Mouse (Mus musculus): ENCODE measurements at regions not wholly inside any gene's neighbourhood (a gene's known extent, or its start where the extent isn't known, plus 50 kb on each side); places are given as distances from the start of the nearest gene placed in this dataset.

- H3K9me3 ChIP-seq (ENCODE audit: control insufficient read depth, low read length) = no peaks in the 10 kb centered on the region
- H3K9ac ChIP-seq (ENCODE audit: low read depth, low read length) = no peak overlapping the region
- no peaks in the 10 kb centered on the region for H3K4me1 ChIP-seq (replicated peaks; ENCODE audit: control insufficient read depth, insufficient read depth, low read length)
- H3K4me2 ChIP-seq (replicated peaks; ENCODE audit: low read depth, low read length) = no peak overlapping the region
- DNase-seq (ENCODE audit: low spot score) (no peak), ATAC-seq (ENCODE audit: low FRiP score) (no peak)
- 78% methylated on average over 1 of the region's 1 CpGs for WGBS
- H3K4me3 ChIP-seq (ENCODE audit: low read depth, low read length) = no peak overlapping the region
- no peak overlapping the region for H3K27ac ChIP-seq (ENCODE audit: low read depth, low read length)
- H3K27me3 ChIP-seq (ENCODE audit: control insufficient read depth, insufficient read depth, low read length) = no peaks in the 10 kb centered on the region
- H3K36me3 ChIP-seq (ENCODE audit: control insufficient read depth, insufficient read depth, low read length) = no peaks in the 10 kb centered on the region
Measured at GRCm38 (mm10) chr14:108034162-108034561, 879.8 kb downstream of the Slitrk1 start.

- DNase-seq (ENCODE audit: low spot score) = no peak
- Histone ChIP-seq H3K27ac (ENCODE audit: low read depth, low read length) (no peak overlapping the region), H3K27me3 (ENCODE audit: control insufficient read depth, insufficient read depth, low read length) (no peaks in the 10 kb centered on the region), H3K9me3 (ENCODE audit: control insufficient read depth, low read length) (no peaks in the 10 kb centered on the region), H3K9ac (ENCODE audit: low read depth, low read length) (no peak overlapping the region), H3K4me1 (replicated peaks; ENCODE audit: control insufficient read depth, insufficient read depth, low read length) (no peaks in the 10 kb centered on the region), H3K4me2 (replicated peaks; ENCODE audit: low read depth, low read length) (no peak overlapping the region), H3K4me3 (ENCODE audit: low read depth, low read length) (no peak overlapping the region), H3K36me3 (ENCODE audit: control insufficient read depth, insufficient read depth, low read length) (no peaks in the 10 kb centered on the region)
- no peak for ATAC-seq (ENCODE audit: low FRiP score)
- WGBS = 85% methylated on average over 3 of the region's 3 CpGs
Measured at GRCm38 (mm10) chr14:108022551-108022950, 891.4 kb downstream of the Slitrk1 start.

GRCm38 (mm10) chr14:108022066-108022465 lies 891.9 kb downstream of the Slitrk1 start:
- ATAC-seq (ENCODE audit: low FRiP score) (no peak), DNase-seq (ENCODE audit: low spot score) (no peak)
- Histone ChIP-seq H3K4me2 (replicated peaks; ENCODE audit: low read depth, low read length) (no peak overlapping the region), H3K9me3 (ENCODE audit: control insufficient read depth, low read length) (no peaks in the 10 kb centered on the region), H3K27ac (ENCODE audit: low read depth, low read length) (no peak overlapping the region), H3K4me1 (replicated peaks; ENCODE audit: control insufficient read depth, insufficient read depth, low read length) (no peaks in the 10 kb centered on the region), H3K4me3 (ENCODE audit: low read depth, low read length) (no peak overlapping the region), H3K27me3 (ENCODE audit: control insufficient read depth, insufficient read depth, low read length) (no peaks in the 10 kb centered on the region), H3K36me3 (ENCODE audit: control insufficient read depth, insufficient read depth, low read length) (no peaks in the 10 kb centered on the region), H3K9ac (ENCODE audit: low read depth, low read length) (no peak overlapping the region)
- 65% methylated on average over 1 of the region's 1 CpGs for WGBS

GRCm38 (mm10) chr14:108021331-108021730 lies 892.6 kb downstream of the Slitrk1 start:
- DNase-seq (ENCODE audit: low spot score) (no peak), ATAC-seq (ENCODE audit: low FRiP score) (no peak)
- H3K27ac ChIP-seq (ENCODE audit: low read depth, low read length) = no peak overlapping the region
- no peaks in the 10 kb centered on the region for H3K36me3 ChIP-seq (ENCODE audit: control insufficient read depth, insufficient read depth, low read length)
- H3K4me1 ChIP-seq (replicated peaks; ENCODE audit: control insufficient read depth, insufficient read depth, low read length) = no peaks in the 10 kb centered on the region
- H3K4me3 ChIP-seq (ENCODE audit: low read depth, low read length) = no peak overlapping the region
- WGBS = 89% methylated on average over 7 of the region's 7 CpGs
- no peak overlapping the region for H3K9ac ChIP-seq (ENCODE audit: low read depth, low read length)
- no peak overlapping the region for H3K4me2 ChIP-seq (replicated peaks; ENCODE audit: low read depth, low read length)
- H3K27me3 ChIP-seq (ENCODE audit: control insufficient read depth, insufficient read depth, low read length) = no peaks in the 10 kb centered on the region
- no peaks in the 10 kb centered on the region for H3K9me3 ChIP-seq (ENCODE audit: control insufficient read depth, low read length)

GRCm38 (mm10) chr14:107987752-107988285 lies 926.1 kb downstream of the Slitrk1 start:
- no peak overlapping the region for H3K9ac ChIP-seq (ENCODE audit: low read depth, low read length)
- no peaks in the 10 kb centered on the region for H3K4me1 ChIP-seq (replicated peaks; ENCODE audit: control insufficient read depth, insufficient read depth, low read length)
- no peak overlapping the region for H3K4me3 ChIP-seq (ENCODE audit: low read depth, low read length)
- H3K4me2 ChIP-seq (replicated peaks; ENCODE audit: low read depth, low read length) = no peak overlapping the region
- DNase-seq (ENCODE audit: low spot score) = no peak
- no peaks in the 10 kb centered on the region for H3K36me3 ChIP-seq (ENCODE audit: control insufficient read depth, insufficient read depth, low read length)
- no peak overlapping the region for H3K27ac ChIP-seq (ENCODE audit: low read depth, low read length)
- H3K9me3 ChIP-seq (ENCODE audit: control insufficient read depth, low read length) = no peaks in the 10 kb centered on the region
- H3K27me3 ChIP-seq (ENCODE audit: control insufficient read depth, insufficient read depth, low read length) = no peaks in the 10 kb centered on the region
- ATAC-seq (ENCODE audit: low FRiP score) = no peak

- Histone ChIP-seq H3K9ac (ENCODE audit: low read depth, low read length) (no peak overlapping the region), H3K4me1 (replicated peaks; ENCODE audit: control insufficient read depth, insufficient read depth, low read length) (no peaks in the 10 kb centered on the region), H3K27me3 (ENCODE audit: control insufficient read depth, insufficient read depth, low read length) (no peaks in the 10 kb centered on the region), H3K4me3 (ENCODE audit: low read depth, low read length) (no peak overlapping the region), H3K4me2 (replicated peaks; ENCODE audit: low read depth, low read length) (no peak overlapping the region), H3K27ac (ENCODE audit: low read depth, low read length) (no peak overlapping the region), H3K36me3 (ENCODE audit: control insufficient read depth, insufficient read depth, low read length) (no peaks in the 10 kb centered on the region), H3K9me3 (ENCODE audit: control insufficient read depth, low read length) (no peaks in the 10 kb centered on the region)
- ATAC-seq (ENCODE audit: low FRiP score) (no peak), DNase-seq (ENCODE audit: low spot score) (no peak)
- WGBS = 81% methylated on average over 3 of the region's 3 CpGs
Measured at GRCm38 (mm10) chr14:107978141-107978540, 935.8 kb downstream of the Slitrk1 start.

- H3K9ac ChIP-seq (ENCODE audit: low read depth, low read length) = no peak overlapping the region
- H3K9me3 ChIP-seq (ENCODE audit: control insufficient read depth, low read length) = no peaks in the 10 kb centered on the region
- H3K4me3 ChIP-seq (ENCODE audit: low read depth, low read length) = no peak overlapping the region
- DNase-seq (ENCODE audit: low spot score) (no peak), ATAC-seq (ENCODE audit: low FRiP score) (no peak)
- H3K36me3 ChIP-seq (ENCODE audit: control insufficient read depth, insufficient read depth, low read length) = no peaks in the 10 kb centered on the region
- no peaks in the 10 kb centered on the region for H3K27me3 ChIP-seq (ENCODE audit: control insufficient read depth, insufficient read depth, low read length)
- no peak overlapping the region for H3K4me2 ChIP-seq (replicated peaks; ENCODE audit: low read depth, low read length)
- no peaks in the 10 kb centered on the region for H3K4me1 ChIP-seq (replicated peaks; ENCODE audit: control insufficient read depth, insufficient read depth, low read length)
- no peak overlapping the region for H3K27ac ChIP-seq (ENCODE audit: low read depth, low read length)
- WGBS = 90% methylated on average over 1 of the region's 1 CpGs
Measured at GRCm38 (mm10) chr14:107952076-107952475, 961.9 kb downstream of the Slitrk1 start.

- Histone ChIP-seq H3K4me3 (ENCODE audit: low read depth, low read length) (no peak overlapping the region), H3K9ac (ENCODE audit: low read depth, low read length) (no peak overlapping the region), H3K4me2 (replicated peaks; ENCODE audit: low read depth, low read length) (no peak overlapping the region), H3K27me3 (ENCODE audit: control insufficient read depth, insufficient read depth, low read length) (no peaks in the 10 kb centered on the region), H3K4me1 (replicated peaks; ENCODE audit: control insufficient read depth, insufficient read depth, low read length) (no peaks in the 10 kb centered on the region), H3K9me3 (ENCODE audit: control insufficient read depth, low read length) (no peaks in the 10 kb centered on the region), H3K36me3 (ENCODE audit: control insufficient read depth, insufficient read depth, low read length) (no peaks in the 10 kb centered on the region), H3K27ac (ENCODE audit: low read depth, low read length) (no peak overlapping the region)
- DNase-seq (ENCODE audit: low spot score) (no peak), ATAC-seq (ENCODE audit: low FRiP score) (no peak)
Measured at GRCm38 (mm10) chr14:107903717-107904116, 1010.2 kb downstream of the Slitrk1 start.

- no peaks in the 10 kb centered on the region for H3K27me3 ChIP-seq (ENCODE audit: control insufficient read depth, insufficient read depth, low read length)
- H3K4me2 ChIP-seq (replicated peaks; ENCODE audit: low read depth, low read length) = no peak overlapping the region
- no peak overlapping the region for H3K9ac ChIP-seq (ENCODE audit: low read depth, low read length)
- ATAC-seq (ENCODE audit: low FRiP score) (no peak), DNase-seq (ENCODE audit: low spot score) (no peak)
- H3K9me3 ChIP-seq (ENCODE audit: control insufficient read depth, low read length) = no peaks in the 10 kb centered on the region
- H3K4me1 ChIP-seq (replicated peaks; ENCODE audit: control insufficient read depth, insufficient read depth, low read length) = no peaks in the 10 kb centered on the region
- H3K4me3 ChIP-seq (ENCODE audit: low read depth, low read length) = no peak overlapping the region
- H3K27ac ChIP-seq (ENCODE audit: low read depth, low read length) = no peak overlapping the region
- 82% methylated on average over 1 of the region's 1 CpGs for WGBS
- no peaks in the 10 kb centered on the region for H3K36me3 ChIP-seq (ENCODE audit: control insufficient read depth, insufficient read depth, low read length)
Measured at GRCm38 (mm10) chr14:107901823-107902222, 1012.1 kb downstream of the Slitrk1 start.

Data from hindbrain, embryonic 11.5 days (tissue).